Mouse (Mus musculus): ENCODE results near the gene Gpr183. TPM values are rescaled to one million over a fixed set of nuclear protein-coding genes. Genes with fewer than 3 reads are reported as not detected.

The Gpr183 gene
- polyA plus RNA-seq, 1 experiment from 2014 or later = 1.5 TPM

DNA sequence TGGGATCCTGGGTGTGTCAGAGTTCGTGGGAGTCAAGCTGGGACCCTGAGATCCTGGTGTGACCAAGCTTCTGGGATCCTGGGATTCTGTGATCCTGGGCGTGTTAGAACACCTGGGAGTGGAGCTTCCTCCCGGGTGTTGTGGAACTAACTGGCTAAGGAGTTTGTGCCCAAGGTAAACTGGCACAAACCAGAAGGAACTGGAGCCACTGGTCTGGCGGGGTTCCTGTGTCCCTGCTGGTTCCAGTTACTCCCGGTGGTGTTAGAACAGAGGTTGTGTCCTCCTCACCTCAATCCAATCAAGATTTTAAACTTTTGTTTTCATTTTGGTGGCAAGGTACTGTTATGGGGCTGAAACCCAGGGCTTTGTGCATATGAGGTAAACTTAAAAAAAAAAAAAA is 18.9 kb downstream of the Gpr183 start:
- no peaks in the 10 kb centered on the region for H3K36me3 ChIP-seq (ENCODE audit: control insufficient read depth, insufficient read depth)
- H3K9me3 ChIP-seq (ENCODE audit: control insufficient read depth) = no peaks in the 10 kb centered on the region
- H3K27ac ChIP-seq (ENCODE audit: low read depth, low read length) = no peak overlapping the region
- no peak for TF ChIP-seq CTCF (IDR thresholded peaks at IDR 0.05; ENCODE audit: low read depth)
- no peaks in the 10 kb centered on the region for H3K27me3 ChIP-seq (replicated peaks; ENCODE audit: control insufficient read depth, insufficient read depth, low read length)
- no peak overlapping the region for H3K4me3 ChIP-seq (ENCODE audit: low read depth, low read length)
- ATAC-seq = no peak
- WGBS = 68% methylated on average over 5 of the region's 5 CpGs
- no peaks in the 10 kb centered on the region for H3K4me1 ChIP-seq (replicated peaks; ENCODE audit: control insufficient read depth, insufficient read depth, low read length)
- H3K9ac ChIP-seq (ENCODE audit: low read depth, low read length) = no peak overlapping the region
- no peak overlapping the region for H3K4me2 ChIP-seq (replicated peaks; ENCODE audit: low read depth)

DNA sequence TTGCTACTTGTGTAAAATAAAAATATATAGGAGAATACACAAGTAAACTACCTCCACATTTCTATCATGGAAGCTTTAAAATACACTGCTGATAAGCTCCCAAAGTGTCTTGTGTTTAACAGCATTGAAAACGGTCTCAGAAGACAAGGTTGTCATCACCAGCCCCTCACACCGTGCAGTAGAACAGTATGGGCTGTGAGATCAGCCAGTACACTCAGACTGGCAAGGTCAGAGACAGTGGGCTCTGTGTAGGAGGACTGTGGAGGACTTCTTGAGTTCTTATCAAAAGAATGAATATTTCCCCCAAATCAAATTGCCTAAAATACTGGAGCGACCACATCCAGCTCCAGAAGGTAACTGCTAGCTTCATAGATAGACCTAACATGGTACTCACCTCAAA is 25.4 kb downstream of the Gpr183 start:
- H3K4me1 ChIP-seq (replicated peaks; ENCODE audit: control insufficient read depth, insufficient read depth, low read length) = no peaks in the 10 kb centered on the region
- H3K9me3 ChIP-seq (ENCODE audit: control insufficient read depth) = no peaks in the 10 kb centered on the region
- no peaks in the 10 kb centered on the region for H3K27me3 ChIP-seq (replicated peaks; ENCODE audit: control insufficient read depth, insufficient read depth, low read length)
- 86% methylated on average over 3 of the region's 3 CpGs for WGBS
- H3K4me3 ChIP-seq (ENCODE audit: low read depth, low read length) = no peak overlapping the region
- ATAC-seq = no peak
- no peak for TF ChIP-seq CTCF (IDR thresholded peaks at IDR 0.05; ENCODE audit: low read depth)
- no peak overlapping the region for H3K4me2 ChIP-seq (replicated peaks; ENCODE audit: low read depth)
- H3K36me3 ChIP-seq (ENCODE audit: control insufficient read depth, insufficient read depth) = peaks cover 6% of the 10 kb centered on the region; the same call in 1 of the 2 replicates
- no peak overlapping the region for H3K27ac ChIP-seq (ENCODE audit: low read depth, low read length)
- no peak overlapping the region for H3K9ac ChIP-seq (ENCODE audit: low read depth, low read length)

GRCm38 (mm10) chr14:121938256-121939191 is 26.5 kb downstream of the Gpr183 start:
- Histone ChIP-seq H3K4me2 (replicated peaks; ENCODE audit: low read depth) (no peak overlapping the region), H3K9me3 (ENCODE audit: control insufficient read depth) (no peaks in the 10 kb centered on the region), H3K4me1 (replicated peaks; ENCODE audit: control insufficient read depth, insufficient read depth, low read length) (no peaks in the 10 kb centered on the region), H3K27me3 (replicated peaks; ENCODE audit: control insufficient read depth, insufficient read depth, low read length) (no peaks in the 10 kb centered on the region), H3K36me3 (ENCODE audit: control insufficient read depth, insufficient read depth) (peaks cover 6% of the 10 kb centered on the region; the same call in 1 of the 2 replicates), H3K9ac (ENCODE audit: low read depth, low read length) (no peak overlapping the region), H3K4me3 (ENCODE audit: low read depth, low read length) (no peak overlapping the region), H3K27ac (ENCODE audit: low read depth, low read length) (no peak overlapping the region)
- TF ChIP-seq CTCF (IDR thresholded peaks at IDR 0.05; ENCODE audit: low read depth) = no peak
- 83% methylated on average over 11 of the region's 11 CpGs for WGBS
- no peak for ATAC-seq

DNA sequence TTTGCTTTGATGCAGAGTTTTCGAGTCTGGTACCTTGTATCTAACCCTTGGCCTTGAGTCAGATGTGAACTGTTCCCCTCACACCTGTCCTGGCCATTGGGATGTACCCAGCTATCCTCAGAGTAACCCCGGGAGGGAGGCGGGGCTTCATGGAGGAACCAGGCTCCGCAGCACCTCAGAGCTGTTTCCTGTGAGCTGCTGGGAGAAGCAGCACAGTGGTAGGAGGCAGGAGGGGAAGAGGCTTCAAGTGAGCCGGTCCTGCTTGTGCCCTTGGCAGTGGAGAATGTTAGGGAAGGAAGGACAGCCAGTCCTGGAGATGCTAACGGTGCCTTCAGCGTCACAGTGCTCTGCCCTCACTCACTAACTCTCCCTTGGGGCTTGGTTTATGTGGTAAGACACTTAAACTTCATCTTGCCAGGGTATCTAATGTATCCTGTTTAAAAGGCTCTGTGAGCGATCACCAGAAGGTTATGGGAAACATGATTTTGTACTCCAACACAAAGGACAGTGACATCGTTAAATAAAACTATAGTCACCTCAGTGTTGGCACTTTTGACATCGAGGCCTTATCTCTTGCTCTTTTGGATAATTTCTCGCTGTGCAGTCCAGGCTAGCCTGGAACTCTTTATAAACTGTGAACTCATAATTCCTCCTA is 27.3 kb downstream of the Gpr183 start:
- Histone ChIP-seq H3K27ac (ENCODE audit: low read depth, low read length) (no peak overlapping the region), H3K9me3 (ENCODE audit: control insufficient read depth) (no peaks in the 10 kb centered on the region), H3K9ac (ENCODE audit: low read depth, low read length) (no peak overlapping the region), H3K4me2 (replicated peaks; ENCODE audit: low read depth) (no peak overlapping the region), H3K36me3 (ENCODE audit: control insufficient read depth, insufficient read depth) (peaks cover 11% of the 10 kb centered on the region; the same call in 1 of the 2 replicates), H3K4me1 (replicated peaks; ENCODE audit: control insufficient read depth, insufficient read depth, low read length) (no peaks in the 10 kb centered on the region), H3K4me3 (ENCODE audit: low read depth, low read length) (no peak overlapping the region), H3K27me3 (replicated peaks; ENCODE audit: control insufficient read depth, insufficient read depth, low read length) (no peaks in the 10 kb centered on the region)
- no peak for ATAC-seq
- TF ChIP-seq CTCF (IDR thresholded peaks at IDR 0.05; ENCODE audit: low read depth) = no peak
- WGBS = 81% methylated on average over 11 of the region's 11 CpGs

GRCm38 (mm10) chr14:121936856-121937255 is 28.1 kb downstream of the Gpr183 start:
- Histone ChIP-seq H3K9ac (ENCODE audit: low read depth, low read length) (no peak overlapping the region), H3K4me1 (replicated peaks; ENCODE audit: control insufficient read depth, insufficient read depth, low read length) (no peaks in the 10 kb centered on the region), H3K4me3 (ENCODE audit: low read depth, low read length) (no peak overlapping the region), H3K27me3 (replicated peaks; ENCODE audit: control insufficient read depth, insufficient read depth, low read length) (no peaks in the 10 kb centered on the region), H3K4me2 (replicated peaks; ENCODE audit: low read depth) (no peak overlapping the region), H3K36me3 (ENCODE audit: control insufficient read depth, insufficient read depth) (peaks cover 11% of the 10 kb centered on the region; the same call in 1 of the 2 replicates), H3K27ac (ENCODE audit: low read depth, low read length) (no peak overlapping the region), H3K9me3 (ENCODE audit: control insufficient read depth) (no peaks in the 10 kb centered on the region)
- WGBS = 79% methylated on average over 8 of the region's 8 CpGs
- TF ChIP-seq CTCF (IDR thresholded peaks at IDR 0.05; ENCODE audit: low read depth) = no peak
- no peak for ATAC-seq

- Histone ChIP-seq H3K9ac (ENCODE audit: low read depth, low read length) (no peak overlapping the region), H3K27me3 (replicated peaks; ENCODE audit: control insufficient read depth, insufficient read depth, low read length) (no peaks in the 10 kb centered on the region), H3K27ac (ENCODE audit: low read depth, low read length) (no peak overlapping the region), H3K4me2 (replicated peaks; ENCODE audit: low read depth) (no peak overlapping the region), H3K36me3 (ENCODE audit: control insufficient read depth, insufficient read depth) (peaks cover 11% of the 10 kb centered on the region; the same call in 1 of the 2 replicates), H3K4me3 (ENCODE audit: low read depth, low read length) (no peak overlapping the region), H3K9me3 (ENCODE audit: control insufficient read depth) (no peaks in the 10 kb centered on the region), H3K4me1 (replicated peaks; ENCODE audit: control insufficient read depth, insufficient read depth, low read length) (no peaks in the 10 kb centered on the region)
- ATAC-seq = no peak
- 91% methylated on average over 4 of the region's 4 CpGs for WGBS
- no peak for TF ChIP-seq CTCF (IDR thresholded peaks at IDR 0.05; ENCODE audit: low read depth)
Measured at GRCm38 (mm10) chr14:121936356-121936755, 28.6 kb downstream of the Gpr183 start.

All from intestine, postnatal 0 days (tissue).